Mouse (Mus musculus) liver (tissue): Measurements from ENCODE around the gene Fry.

ENCODE experiments used
- DNase-seq: peaks from one replicate; pipeline ENCODE4 v3.0.0-alpha.2; 2020; ENCODE audit warnings: mixed read lengths

The Fry gene

DNA sequence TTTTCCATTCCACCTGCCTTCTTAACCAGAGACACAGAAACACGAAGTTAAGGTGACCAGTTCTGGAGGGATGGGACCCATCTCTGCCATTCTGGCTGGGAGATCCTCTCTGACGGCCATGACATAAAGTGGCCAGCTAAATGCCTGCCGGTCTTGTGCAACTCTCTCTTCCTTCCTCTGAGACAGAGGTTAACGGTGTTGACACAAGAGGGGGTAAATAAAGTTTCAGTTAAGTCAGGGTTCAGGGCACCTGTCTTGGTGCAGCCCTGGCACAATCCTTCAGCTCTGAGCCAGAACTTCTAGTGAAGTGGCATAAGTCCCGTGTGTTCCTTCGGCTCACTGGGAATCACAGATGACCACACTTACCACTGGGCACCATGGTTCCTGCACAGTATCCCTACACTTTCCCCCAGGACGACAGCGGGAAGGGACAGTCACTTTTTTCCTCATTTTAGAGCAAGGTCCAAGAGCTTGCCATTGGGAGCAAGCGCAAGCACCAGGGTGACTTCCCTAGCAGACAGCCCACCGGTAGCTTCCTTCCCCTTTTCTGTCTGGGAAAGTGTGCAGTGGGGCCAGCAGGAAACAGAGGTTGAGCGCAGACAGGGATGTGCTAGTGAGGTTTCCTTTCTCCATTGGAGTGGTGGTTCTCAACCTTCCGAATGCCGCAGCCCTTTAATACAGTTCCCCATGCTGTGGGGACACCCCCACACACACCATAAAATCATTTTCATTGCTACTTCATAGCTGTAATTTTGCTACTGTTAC, 58.0 kb downstream of the Fry start:
- peak; percentile 20 for DNase-seq

DNA sequence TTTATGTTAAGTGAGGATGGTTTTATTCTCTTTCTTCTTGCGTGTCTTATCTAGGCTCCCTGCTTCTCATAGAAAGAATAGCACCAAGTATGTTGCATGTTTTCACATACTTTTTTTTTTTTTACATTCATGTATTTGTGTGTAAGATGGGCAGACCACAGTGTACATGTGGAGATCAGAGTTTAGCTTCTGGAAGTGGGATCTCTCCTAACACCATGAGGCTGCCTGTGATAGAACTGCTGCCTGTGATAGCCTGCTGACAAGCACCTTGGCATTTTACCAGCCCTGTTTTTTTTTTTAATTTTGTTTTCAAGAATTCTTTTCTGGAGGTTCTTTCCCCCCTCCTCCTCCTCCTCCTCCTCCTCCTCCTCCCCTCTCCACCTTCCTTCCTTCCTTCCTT, 59.3 kb downstream of the Fry start:
- no peak for DNase-seq

DNA sequence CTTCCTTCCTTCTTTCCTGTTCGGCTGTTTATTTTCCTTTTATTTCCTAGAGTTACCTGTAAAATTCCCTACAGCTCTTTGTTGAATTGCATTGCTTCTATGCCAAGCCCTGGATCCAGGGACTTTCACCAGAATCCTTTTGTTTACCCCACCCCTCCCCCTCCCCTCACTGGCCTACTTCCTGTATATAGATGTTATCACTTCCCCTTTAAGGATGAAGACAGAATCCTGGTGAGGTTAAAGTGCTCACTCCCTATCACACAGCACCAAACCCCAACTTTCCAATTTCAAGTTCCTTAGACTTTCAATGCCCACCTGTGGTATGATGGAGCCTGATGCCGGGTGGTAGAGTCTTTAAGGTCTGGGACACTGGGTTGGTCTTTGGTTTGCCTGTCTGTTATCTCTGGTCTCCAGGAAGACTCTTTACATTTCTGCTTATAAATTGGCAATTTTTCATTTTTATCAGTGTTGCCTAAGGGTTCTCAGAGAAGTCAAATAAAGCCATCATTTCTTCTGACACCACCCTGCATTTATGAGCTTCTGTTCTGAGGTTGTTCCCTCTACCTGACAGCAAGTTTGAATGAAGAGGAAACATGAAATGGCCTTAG, 59.9 kb downstream of the Fry start:
- DNase-seq = no peak

DNA sequence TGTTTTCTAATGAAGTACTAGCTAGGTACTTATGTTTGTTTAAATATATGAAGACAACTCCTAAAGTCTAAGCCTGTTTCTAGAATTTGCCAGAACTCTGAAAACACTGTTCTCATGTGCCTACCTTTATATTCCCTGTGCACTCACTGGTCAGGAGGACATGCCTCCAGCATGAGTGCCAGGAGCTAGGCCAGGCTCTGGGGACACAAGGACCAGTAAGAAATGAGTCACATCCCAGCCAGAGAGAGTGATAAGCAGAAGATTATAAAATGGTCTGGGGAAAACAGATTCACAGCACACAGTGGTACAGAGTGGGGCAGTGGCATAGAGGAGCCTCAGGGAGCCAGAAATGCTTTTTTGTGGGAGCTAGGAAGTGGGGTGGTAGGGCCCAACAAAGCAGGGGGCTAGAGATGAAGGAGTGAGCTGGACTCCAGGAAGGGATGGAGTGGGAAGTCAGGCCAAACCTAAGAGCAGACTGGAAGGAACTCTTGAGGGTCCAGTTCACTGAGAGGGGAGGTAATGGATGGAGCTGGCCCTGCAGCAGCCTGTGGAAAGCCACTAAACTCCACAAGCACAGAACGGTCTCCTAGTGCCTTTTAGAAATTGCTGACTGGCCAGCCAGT, 62.7 kb downstream of the Fry start:
- no peak for DNase-seq

DNA sequence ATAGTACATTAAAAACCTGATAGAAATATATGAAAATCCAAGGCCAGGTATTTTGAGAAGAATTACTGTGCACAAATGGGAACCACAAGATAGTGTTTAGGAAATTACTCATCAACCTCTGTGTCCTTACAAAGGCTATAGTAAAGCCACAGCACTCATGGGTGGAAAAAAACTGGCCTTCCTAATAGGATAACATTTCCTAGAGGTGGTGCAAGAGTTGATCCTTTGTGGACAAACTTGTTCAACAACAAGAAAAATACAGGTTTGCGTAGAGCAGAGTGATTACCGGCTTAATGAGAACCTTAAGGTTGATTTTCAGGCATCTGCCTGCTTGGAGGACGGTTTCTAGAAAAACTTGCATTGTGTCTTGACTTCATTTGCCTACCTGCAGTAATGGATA, 66.5 kb downstream of the Fry start:
- no peak for DNase-seq

DNA sequence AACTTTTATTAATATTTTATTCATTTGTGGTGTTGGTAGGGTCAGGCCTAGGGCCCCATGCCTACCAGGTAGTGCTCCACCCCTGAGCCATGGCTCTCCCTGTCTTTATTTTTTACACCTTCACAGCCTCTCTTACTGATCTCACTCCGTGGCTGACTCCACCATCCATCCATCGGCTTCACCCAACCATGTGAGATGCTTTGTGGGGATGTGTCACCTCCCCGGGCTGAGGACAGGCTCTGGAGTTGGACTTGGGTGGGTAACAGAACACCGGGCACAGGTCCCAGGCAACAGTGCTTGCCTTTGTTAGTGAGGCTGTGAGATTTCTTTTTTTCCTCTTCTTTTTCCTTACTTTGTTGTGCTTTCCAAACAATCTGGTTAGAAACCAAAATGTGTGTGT, 67.7 kb downstream of the Fry start:
- DNase-seq = no peak

DNA sequence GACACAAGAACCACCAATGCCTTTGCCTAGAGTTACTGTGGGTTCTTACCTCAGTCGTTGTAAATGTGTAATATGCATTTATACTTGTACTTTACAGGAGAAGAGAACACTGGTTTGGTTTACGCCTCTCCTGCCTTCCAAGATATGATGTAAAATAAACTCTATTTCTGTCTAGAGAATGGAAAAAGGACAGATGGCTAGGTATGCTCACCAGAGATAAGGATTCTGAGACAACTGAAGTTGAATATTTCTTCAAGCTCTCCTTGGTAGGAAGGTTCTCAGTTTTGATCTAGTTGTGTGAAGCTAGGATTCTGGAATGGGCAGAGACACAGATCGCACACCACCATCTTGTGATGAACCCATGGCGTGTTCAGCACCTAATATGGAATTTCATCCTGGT, 68.2 kb downstream of the Fry start:
- no peak for DNase-seq

DNA sequence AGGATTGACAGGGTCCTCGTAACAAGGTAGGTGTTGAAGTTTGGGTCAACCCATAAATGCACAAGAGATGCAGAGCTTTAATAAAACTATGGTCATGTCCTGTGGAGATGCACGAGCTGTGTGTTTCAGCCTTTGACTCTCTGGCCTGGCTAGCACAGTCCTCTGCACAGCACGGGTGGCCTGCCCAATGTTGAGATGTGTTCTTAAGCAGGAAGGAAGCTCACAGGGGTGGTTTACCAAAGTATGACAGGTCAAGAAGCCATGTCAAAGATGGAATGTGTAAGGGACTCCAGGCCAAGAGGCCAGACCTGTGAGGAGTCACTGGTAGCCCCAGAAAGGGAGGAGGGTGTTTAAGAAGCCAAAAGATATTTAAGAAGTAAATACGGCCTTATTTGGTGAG, 69.6 kb downstream of the Fry start:
- DNase-seq = no peak

DNA sequence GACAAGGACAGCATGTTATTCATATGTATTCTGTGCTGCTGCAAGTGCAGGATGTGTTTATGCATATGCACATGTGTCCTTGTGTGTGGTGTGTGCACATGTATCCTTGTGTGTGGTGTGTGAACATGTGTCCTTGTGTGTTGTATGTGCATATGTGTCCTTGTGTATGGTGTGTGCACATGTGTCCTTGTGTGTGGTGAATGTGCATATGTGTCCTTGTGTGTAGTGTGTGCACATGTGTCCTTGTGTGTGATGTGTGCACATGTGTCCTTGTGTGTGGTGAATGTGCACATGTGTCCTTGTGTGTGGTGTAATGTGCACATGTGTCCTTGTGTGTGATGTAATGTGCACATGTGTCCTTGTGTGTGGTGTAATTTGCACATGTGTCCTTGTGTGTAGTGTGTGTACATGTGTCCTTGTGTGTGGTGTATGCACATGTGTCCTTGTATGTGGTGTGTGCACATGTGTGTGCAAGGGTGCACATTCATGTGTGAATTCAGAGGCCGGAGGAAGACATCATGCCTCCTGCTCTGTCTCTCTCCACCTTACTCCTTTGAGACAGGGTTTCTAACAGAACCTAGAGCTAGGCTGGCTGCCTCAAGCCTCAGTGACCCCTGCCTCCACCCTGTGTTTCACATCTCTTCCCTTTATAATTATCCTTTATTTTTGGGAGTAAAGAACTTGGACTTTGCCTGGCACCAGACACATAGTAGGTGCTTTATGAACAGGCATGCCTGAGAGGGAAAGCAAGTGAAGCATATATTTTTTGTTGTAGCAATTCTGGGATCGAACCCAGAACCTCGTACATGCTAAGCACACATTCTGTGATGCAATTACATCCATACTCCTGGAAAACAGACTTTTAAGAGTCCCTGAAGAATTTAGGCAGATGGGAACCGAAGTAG, 72.3 kb downstream of the Fry start:
- no peak for DNase-seq

DNA sequence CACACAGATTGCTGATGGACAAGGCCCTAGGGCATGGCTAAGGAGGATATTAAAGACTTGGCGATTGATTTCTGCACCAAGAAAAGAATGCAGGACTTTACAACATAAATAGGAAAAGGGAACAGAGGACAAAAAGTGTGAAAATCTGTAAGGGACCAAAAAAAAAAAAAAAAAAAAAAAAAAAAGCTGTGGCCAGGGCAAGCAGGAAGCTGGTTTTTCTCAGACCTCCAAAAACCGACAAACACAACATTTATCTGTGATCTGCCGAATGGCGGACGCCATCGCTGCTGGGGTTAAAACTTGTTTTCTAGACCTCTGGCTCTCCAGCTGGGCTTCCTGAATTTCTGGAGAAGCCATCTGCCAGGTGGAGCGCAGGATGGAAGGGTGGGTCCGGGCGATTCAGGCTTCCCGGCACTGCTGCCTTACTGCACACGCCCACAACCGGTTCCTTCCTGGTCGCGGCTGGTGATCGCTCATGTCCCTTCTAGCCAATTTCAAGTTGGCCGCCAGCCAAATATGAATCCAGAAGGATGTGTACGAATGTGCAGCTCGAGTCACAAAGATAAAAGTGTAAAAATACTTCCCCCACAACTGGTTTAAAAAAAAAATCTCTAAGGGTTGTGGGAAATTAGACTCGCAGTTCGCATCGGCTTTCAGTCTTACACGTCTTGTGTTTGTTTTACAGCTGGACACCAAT, 77.2 kb downstream of the Fry start:
- peak; percentile 68 for DNase-seq

DNA sequence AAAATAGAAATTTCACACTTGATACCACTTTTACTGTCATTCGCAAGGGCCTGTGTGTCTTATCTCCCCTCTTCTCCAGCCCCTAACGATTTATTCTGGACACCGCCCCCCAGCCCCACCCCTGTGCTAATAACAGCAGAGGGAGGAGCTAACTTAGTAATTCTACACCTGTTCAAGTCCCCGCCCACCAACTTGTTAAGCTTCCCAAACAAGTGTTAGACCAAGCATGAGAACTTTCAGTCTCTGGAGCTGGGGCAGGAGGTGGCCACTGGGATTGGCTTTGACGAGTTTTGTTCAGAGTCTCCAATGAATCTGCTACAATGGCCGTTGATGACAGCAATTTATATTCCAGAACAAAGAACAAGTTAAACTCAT, 77.8 kb downstream of the Fry start:
- peak; percentile 67 for DNase-seq

DNA sequence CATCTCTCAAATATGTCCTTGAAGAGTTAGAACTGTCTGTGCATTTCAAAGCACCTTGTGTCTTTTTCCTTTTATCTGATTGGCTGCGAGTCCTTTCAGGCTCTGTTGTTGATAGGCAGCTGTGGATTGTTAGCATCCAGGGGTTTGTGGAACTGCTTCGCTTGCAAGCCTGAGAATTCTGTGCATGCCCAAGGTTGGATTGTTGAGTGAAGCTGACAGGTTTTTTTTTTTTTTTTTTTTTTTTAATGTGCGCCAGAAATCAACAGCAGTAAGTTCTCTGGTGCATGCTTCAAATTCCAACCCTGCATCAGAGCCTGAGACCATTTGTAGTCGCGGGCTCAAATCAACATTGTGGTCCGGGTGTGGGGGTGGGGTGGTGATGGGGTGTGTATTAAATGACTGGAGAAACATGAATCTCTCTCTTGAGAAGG, 78.5 kb downstream of the Fry start:
- no peak for DNase-seq

DNA sequence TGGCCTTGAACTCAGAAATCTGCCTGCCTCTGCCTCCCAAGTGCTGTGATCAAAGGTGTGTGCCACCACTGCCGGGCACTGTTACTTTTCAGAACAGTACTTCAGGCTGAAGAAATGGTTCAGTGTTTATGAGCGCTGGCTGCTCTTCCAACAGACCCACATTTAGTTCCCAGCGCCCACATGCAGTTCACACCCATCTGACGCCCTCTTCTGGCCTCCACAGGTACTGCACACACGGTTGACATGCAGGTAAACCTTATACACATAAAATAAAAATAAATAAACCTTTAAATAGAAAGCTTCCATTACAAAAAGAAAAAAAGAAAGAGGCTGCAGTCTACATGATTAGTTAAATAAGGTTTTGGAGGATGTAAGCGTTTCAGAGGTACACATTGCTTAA, 88.3 kb downstream of the Fry start:
- DNase-seq = no peak

DNA sequence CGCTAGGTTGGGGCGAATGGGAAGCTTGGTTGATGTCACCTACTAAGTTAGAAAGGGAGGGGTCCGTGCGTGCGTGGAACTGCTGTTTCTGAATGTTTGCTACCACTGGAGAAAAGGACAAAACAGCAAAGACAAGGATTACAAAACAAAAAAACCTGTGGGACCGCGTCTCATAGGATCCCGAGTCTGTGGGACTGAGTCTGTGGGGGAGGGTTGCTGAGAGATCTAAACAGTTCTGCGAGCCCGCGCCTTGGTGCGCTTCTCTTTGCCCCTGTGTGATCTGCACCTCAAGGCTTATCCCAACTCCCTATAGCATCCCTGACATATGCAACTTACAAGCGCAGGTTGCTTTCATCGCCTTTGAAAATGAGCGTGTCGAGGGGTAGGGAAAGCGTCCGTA, 89.2 kb downstream of the Fry start:
- no peak for DNase-seq

DNA sequence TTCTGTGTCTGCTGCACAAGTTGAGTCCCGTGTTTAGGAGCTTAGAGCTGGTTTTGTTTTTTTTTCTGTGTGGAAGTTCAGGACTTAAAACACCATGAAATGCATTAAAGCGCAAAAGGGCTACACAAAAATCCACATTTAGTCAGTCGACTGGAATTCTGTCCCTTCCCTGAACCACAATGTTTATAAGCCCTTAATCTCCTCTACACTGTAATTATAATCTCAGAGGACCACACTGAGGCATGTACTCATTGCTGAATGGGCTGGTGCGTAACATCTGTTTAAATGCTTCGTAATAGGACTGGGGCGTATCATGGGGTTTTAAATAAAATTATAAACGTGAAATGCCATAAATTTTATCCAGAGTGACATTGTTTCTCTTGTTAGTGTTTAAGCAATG, 89.6 kb downstream of the Fry start:
- DNase-seq = no peak

DNA sequence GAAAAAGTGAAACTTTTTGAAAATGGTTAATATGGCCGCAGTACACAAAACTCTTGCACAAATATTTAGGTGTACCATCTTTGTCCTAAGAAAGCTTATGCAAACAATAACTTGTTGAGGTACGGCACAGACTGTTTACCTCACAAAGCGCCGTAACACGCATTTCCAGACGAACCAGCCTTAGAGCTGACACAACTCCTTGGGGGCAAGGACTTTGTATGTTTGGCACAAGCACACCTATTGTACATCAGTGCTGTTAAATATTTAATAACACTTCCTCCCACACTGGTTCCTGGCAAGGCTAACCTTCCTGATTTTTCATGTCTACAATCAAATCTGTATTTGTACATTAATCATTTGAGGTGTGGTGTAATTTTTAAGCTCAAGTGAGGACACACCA, 95.6 kb downstream of the Fry start:
- DNase-seq = no peak

DNA sequence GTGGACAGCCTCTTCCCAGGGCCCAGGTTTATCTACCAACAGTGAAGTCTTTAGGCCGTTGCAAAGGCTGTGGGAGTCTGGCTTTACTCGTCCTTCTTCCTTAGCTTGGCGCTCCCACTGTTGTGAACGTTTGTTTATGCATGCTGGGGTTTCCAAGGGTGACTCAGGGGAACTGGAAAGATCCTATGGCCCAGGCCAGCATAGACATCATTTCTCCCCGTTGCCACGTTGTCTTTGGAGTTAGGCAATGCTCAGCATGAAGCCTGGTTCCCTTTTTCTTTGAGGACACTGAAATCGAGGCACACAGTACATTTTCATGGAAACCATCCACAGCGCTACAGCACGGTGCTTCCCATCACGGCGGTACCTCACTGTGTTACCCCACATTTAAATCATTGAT, 97.6 kb downstream of the Fry start:
- DNase-seq = no peak

DNA sequence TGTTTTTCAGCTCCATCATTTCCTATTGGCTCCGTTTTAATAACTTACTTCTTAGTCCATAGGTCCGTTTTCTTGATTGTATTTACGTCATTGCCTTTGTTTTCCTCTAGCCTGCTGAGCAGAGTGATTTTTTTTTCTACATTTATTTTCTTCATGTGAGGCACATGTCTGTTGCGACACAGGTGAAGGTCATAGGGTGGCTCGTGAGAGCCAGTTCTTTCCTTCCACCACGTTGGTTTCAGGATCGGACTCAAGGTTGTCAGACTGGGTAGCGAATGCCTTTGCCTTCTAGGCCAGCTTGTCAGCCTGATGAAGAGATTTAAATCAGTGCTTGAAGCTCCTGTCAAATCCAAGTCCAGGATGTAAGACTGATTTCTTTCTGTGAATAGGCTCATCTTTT, 101.0 kb downstream of the Fry start:
- no peak for DNase-seq

DNA sequence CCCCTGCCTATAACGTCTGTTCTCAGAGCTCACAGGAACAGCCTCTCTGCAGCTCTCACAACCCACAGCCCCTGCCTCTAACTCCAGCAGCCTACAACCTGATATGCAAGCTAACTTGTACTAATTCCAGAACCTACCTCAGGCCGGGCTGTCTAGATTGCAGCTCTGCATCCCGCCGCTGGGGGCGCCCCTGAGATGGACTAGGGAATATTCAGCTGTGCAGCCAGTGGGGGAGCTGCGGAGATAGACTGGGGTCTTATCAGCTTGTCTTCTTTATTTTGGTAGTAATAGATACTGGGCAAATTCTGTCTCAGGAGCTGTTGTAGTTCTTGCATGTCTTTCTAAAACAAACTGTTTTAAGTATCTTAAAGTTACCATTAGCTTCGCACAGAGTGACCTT, 101.9 kb downstream of the Fry start:
- DNase-seq = peak; percentile 64

DNA sequence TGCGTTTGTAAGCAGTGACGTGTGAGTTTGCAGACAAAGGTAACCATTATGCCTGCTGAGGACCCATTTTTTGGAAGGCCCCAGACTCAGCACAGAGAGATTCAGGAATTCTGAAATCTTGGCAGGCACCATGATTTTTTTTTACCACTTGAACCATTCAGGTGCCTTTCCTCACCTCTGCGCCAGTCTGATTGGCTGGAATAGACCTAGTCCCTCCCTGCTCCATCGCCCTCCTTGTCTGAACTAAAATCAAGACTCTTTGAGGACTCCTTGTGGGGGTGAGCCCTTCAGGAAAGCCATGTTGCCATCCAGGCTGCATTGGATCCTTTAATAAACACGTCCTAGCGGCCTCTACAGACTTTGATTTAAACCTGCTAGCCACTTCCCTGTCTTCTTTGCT, 103.4 kb downstream of the Fry start:
- no peak for DNase-seq

DNA sequence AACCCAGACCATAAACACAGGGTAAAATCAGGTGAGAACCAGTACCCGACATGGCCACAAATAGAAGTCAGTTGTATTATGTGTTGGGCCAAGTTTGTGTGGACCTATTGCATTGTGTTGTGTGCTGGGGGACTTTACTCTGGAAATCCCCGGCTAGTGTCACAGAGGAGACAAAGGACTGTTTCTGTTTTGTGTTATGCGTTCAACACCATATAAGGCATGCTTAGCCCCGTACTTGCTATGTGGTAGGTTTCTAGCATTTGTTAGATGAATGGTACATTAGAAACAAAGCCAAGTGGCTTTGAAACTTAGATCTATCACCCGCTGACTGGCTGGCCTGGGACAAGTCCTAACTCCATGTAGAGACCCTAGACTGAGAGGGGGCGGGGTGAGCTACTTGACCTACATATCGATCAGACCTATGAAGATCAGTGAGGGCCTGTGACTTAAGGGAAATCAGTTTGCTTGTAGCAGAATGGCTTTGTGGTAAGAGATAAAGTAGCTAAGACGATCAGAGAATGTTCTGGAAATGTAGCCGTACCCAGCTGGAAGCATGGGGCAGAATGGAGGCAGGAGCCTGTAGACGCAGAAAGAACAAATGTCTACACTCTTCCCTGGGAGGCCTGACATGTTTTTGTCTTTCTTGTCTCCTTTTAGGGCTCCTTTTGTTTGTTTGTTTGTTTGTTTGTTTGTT, 105.2 kb downstream of the Fry start:
- no peak for DNase-seq

DNA sequence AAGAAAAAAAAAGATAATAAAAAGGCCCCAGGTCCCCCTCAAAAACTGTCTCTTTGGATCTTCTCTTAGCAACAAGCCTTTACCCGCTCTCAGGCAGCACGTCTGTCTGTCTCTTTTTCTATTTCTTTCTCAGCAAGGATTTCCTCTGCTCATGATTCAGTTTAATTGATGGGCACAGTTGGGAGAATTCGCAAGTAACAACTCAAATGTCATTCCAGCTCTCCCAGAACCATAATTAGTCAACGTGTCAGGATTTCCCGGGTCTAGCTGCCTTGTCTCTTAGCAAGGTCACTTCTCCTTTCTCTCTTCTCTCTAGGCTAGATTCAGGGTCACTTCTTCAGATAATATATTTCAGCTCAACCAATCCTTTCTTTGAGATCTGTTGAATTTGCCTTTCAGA, 110.6 kb downstream of the Fry start:
- no peak for DNase-seq
